Mouse (Mus musculus): Measurements from ENCODE around the gene Klhl5. TPM values are rescaled to one million over a fixed set of nuclear protein-coding genes. Genes with fewer than 3 reads are reported as not detected.
"Not testable (repeated sequence)": the region's sequence is repeated elsewhere in the genome, so short reads cannot be mapped to it uniquely, and the experiment has no call there.

Gene Klhl5
- polyA plus RNA-seq, 1 experiment from 2014 or later = 27.2 TPM

DNA sequence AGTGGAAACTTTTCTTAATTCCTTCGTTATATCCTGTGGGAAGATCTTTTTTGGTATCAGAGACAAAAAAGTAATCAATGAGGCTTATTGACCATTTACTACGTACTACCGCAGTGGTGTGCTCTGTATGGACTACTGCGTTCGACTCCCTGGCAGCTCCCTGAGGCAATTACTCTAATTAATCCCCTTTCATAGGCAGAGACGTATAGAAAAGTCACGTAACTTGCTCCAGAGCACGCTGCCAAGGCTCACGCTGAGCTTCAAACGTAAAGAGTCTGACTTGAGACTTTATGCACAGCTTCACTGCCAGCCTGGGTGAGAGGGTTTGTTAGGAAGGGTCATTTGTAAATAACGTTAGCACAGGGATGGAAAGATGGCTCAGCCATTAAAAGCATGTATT is 7.3 kb upstream of the Klhl5 start:
- no peak overlapping the region for H3K9ac ChIP-seq (replicated peaks)
- H3K36me3 ChIP-seq = no peaks in the 10 kb centered on the region
- no peaks in the 10 kb centered on the region for H3K27me3 ChIP-seq
- no peak for ATAC-seq (ENCODE audit: low FRiP score, low read depth)
- peaks cover 3% of the 10 kb centered on the region; the same call in 1 of the 2 replicates for H3K4me1 ChIP-seq
- no peak overlapping the region for H3K27ac ChIP-seq (replicated peaks)
- H3K4me3 ChIP-seq = no peak overlapping the region
- no peaks in the 10 kb centered on the region for H3K9me3 ChIP-seq
- H3K4me2 ChIP-seq (replicated peaks) = no peak overlapping the region
- 56% methylated on average over 11 of the region's 11 CpGs for WGBS

DNA sequence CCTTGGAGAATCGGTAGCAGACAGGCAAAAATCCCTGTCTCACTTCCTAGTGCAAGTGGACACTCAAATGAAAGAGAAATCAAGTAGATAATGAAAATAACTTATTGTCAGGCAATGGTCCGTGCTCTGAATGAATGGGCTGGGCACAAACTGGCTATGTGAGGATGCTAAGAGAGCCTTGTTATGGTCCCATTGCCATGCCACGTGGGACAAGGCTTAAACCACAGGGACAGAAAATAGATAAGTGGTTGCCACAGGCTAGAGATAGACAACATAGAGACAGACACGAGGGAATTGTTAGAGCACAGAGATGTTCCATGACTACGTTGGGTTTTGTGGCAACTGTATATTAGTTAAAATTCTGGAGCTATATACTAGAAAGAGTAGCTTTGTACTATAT is 6.1 kb upstream of the Klhl5 start:
- Histone ChIP-seq H3K4me3 (no peak overlapping the region), H3K9ac (replicated peaks) (no peak overlapping the region), H3K9me3 (no peaks in the 10 kb centered on the region), H3K27me3 (no peaks in the 10 kb centered on the region), H3K4me2 (replicated peaks) (no peak overlapping the region), H3K4me1 (peaks cover 3% of the 10 kb centered on the region; the same call in 1 of the 2 replicates), H3K27ac (replicated peaks) (no peak overlapping the region), H3K36me3 (no peaks in the 10 kb centered on the region)
- WGBS = 81% methylated on average over 5 of the region's 5 CpGs
- ATAC-seq (ENCODE audit: low FRiP score, low read depth) = no peak

DNA sequence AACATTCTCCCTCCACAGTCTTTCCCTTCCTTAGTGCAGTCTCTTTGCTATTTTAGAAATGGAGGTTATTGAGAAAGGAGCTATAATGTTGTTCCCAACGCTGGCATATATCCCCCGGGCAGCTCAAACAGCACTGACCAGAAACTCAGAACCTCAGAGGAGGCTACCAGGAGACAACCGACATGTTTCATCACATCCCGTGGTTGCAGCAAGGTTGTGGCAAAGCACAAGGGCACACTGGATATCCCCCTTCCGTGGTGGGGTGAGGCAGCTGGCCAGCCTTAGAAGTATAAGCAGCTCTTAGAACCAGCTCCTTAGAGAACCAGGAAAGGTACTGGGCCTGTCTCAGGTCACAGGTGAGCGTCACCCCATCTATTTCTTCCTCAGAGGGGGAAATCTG is 5.7 kb upstream of the Klhl5 start:
- no peak overlapping the region for H3K4me3 ChIP-seq
- peaks cover 3% of the 10 kb centered on the region; the same call in 1 of the 2 replicates for H3K4me1 ChIP-seq
- H3K27ac ChIP-seq (replicated peaks) = no peak overlapping the region
- no peaks in the 10 kb centered on the region for H3K27me3 ChIP-seq
- no peak overlapping the region for H3K9ac ChIP-seq (replicated peaks)
- H3K36me3 ChIP-seq = no peaks in the 10 kb centered on the region
- ATAC-seq (ENCODE audit: low FRiP score, low read depth) = no peak
- H3K9me3 ChIP-seq = no peaks in the 10 kb centered on the region
- H3K4me2 ChIP-seq (replicated peaks) = no peak overlapping the region
- 91% methylated on average over 6 of the region's 6 CpGs for WGBS

DNA sequence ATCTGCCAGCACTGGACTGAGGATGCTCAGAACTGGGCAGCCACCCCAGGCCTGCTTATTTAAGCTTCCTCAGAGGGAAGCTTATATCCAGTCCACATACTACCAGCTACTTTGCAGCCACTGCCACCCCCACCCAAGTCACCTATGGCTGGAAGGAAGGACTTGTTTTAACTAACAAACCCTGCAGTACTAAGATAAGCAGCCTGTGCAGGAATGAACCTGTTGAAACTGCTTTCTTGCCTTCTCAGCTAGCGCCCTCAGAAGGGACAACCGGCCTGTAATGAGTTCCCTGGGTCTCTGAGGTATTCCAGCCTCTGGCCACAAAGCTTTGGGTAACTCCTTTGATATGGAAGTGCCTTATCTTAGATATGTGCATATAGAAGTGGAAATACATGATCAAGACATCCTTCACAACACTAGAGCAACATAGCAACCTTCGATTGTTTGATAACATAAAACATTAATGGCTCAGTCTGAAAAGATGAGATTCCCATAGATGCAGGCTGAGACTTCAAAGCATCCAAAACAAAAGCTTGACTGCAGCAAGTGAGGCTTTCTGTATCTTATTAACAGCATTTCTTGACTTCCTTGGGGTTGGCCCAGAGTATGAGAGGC is 5.2 kb upstream of the Klhl5 start:
- Histone ChIP-seq H3K36me3 (no peaks in the 10 kb centered on the region), H3K4me3 (no peak overlapping the region), H3K9ac (replicated peaks) (no peak overlapping the region), H3K4me1 (peaks cover 3% of the 10 kb centered on the region; the same call in 1 of the 2 replicates), H3K27ac (replicated peaks) (no peak overlapping the region), H3K4me2 (replicated peaks) (no peak overlapping the region), H3K9me3 (no peaks in the 10 kb centered on the region), H3K27me3 (no peaks in the 10 kb centered on the region)
- no peak for ATAC-seq (ENCODE audit: low FRiP score, low read depth)
- WGBS = 77% methylated on average over 3 of the region's 3 CpGs

DNA sequence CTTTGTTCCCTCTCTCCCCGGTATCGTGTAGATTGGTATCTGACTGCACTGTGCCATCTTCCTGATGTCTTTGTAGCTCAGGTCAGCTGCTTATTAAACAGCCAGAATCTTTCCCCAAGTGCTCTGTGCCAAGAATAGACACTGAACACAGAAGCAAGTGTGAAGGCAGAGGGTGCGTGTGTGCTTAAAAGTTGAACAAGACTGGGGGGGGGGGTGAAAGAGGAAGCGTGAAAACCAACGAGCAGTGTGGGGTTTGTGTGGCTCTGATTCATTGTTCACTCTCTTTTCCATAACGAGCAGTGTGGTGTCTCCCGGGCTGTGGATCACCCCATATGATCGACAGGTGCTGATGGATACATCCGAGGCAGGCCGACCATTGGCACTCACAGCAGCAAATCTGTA is 4.7 kb upstream of the Klhl5 start:
- no peaks in the 10 kb centered on the region for H3K27me3 ChIP-seq
- H3K9ac ChIP-seq (replicated peaks) = no peak overlapping the region
- H3K4me1 ChIP-seq = peaks cover 3% of the 10 kb centered on the region; the same call in 1 of the 2 replicates
- H3K9me3 ChIP-seq = no peaks in the 10 kb centered on the region
- no peak overlapping the region for H3K4me2 ChIP-seq (replicated peaks)
- H3K4me3 ChIP-seq = no peak overlapping the region
- H3K27ac ChIP-seq (replicated peaks) = no peak overlapping the region
- H3K36me3 ChIP-seq = no peaks in the 10 kb centered on the region
- no peak for ATAC-seq (ENCODE audit: low FRiP score, low read depth)
- WGBS = 77% methylated on average over 10 of the region's 10 CpGs

- no peaks in the 10 kb centered on the region for H3K36me3 ChIP-seq
- H3K27me3 ChIP-seq = no peaks in the 10 kb centered on the region
- H3K4me2 ChIP-seq (replicated peaks) = peak overlapping the region; percentile 77
- H3K27ac ChIP-seq (replicated peaks) = peak overlapping the region; percentile 50; the same call in 1 of the 2 replicates
- peak overlapping the region; percentile 89 for H3K4me3 ChIP-seq
- H3K4me1 ChIP-seq = peaks cover 6% of the 10 kb centered on the region; the same call in 1 of the 2 replicates
- no peak for ATAC-seq (ENCODE audit: low FRiP score, low read depth)
- WGBS = 5% methylated on average over 26 of the region's 42 CpGs
- H3K9ac ChIP-seq (replicated peaks) = peak overlapping the region; percentile 84
- no peaks in the 10 kb centered on the region for H3K9me3 ChIP-seq
Observed at GRCm38 (mm10) chr5:65107773-65108432, 564 bp downstream of the Klhl5 start.

DNA sequence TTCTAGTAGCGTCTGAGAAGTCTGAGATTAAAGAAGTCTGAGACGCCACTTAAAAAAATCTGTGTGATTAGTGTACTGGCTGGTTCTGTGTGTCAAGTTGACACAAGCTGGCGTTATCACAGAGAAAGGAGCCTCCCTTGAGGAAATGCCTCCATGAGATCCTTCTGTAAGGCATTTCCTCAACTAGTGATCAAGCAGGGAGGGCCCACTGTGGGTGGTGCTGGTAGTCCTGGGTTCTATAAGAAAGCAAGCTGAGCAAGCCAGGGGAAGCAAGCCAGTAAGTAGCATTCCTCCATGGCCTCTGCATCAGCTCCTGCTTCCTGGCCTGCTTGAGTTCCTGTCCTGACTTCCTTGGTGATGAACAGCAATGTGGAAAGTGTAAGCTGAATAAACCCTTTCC is 4.9 kb downstream of the Klhl5 start:
- ATAC-seq (ENCODE audit: low FRiP score, low read depth); H3K9me3 ChIP-seq; H3K4me2 ChIP-seq (replicated peaks); H3K9ac ChIP-seq (replicated peaks); H3K27me3 ChIP-seq; H3K36me3 ChIP-seq; H3K4me3 ChIP-seq; H3K27ac ChIP-seq (replicated peaks); H3K4me1 ChIP-seq: not testable (repeated sequence)
- 71% methylated on average over 3 of the region's 3 CpGs for WGBS

- Histone ChIP-seq H3K9me3 (no peaks in the 10 kb centered on the region), H3K4me3 (no peak overlapping the region), H3K4me2 (replicated peaks) (no peak overlapping the region), H3K27ac (replicated peaks) (no peak overlapping the region), H3K27me3 (no peaks in the 10 kb centered on the region), H3K9ac (replicated peaks) (no peak overlapping the region), H3K36me3 (no peaks in the 10 kb centered on the region; the same call in 1 of the 2 replicates), H3K4me1 (0 out of 2 replicates have a peak, but pooled peaks cover under 1% of the 10 kb centered on the region)
- WGBS = 96% methylated on average over 6 of the region's 6 CpGs
- no peak for ATAC-seq (ENCODE audit: low FRiP score, low read depth)
Observed at GRCm38 (mm10) chr5:65113323-65113722, 6.0 kb downstream of the Klhl5 start.

DNA sequence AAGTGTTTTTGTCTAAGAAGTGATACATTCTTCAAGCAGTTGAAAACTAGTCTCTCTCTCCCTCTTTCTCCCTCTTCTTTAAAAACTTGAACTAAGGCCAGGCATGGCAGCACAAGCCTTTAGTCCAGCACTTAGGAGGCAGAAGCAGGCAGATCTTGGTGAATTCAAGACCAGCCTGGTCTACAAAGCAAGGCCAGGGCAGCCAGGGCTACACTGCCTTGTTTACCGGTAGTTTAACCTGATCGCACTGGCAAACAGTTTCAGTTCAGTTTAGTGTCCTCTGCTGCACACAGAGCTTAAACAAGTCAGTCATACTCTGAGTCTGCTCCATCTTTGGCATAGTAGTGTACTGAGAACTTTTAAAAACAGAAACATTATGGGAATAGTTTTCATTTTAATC is 9.4 kb downstream of the Klhl5 start:
- H3K9ac ChIP-seq (replicated peaks) = no peak overlapping the region
- no peak overlapping the region for H3K27ac ChIP-seq (replicated peaks)
- no peak overlapping the region for H3K4me2 ChIP-seq (replicated peaks)
- ATAC-seq (ENCODE audit: low FRiP score, low read depth) = no peak
- no peaks in the 10 kb centered on the region for H3K27me3 ChIP-seq
- WGBS = 95% methylated on average over 2 of the region's 2 CpGs
- no peaks in the 10 kb centered on the region; the same call in 1 of the 2 replicates for H3K36me3 ChIP-seq
- no peak overlapping the region for H3K4me3 ChIP-seq
- no peaks in the 10 kb centered on the region for H3K4me1 ChIP-seq
- H3K9me3 ChIP-seq = no peaks in the 10 kb centered on the region

DNA sequence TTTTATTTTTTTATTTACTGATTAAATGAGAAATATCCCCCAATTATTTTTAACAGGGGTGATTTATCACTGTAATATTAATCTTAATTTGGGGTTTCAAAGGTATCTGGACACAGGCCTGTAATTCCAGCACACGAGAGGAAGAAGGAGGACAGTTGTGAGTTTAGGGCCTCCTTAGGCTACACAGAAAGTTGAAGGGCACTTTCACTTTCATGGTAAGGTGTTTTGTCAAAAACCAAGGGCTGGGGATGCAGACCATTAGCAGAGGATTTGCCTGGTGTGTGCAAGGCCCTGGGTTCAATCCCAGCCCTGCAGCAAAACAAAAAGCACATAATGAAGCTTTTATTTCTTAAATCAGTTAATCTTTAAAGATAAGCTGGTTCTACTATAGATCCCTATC is 12.2 kb downstream of the Klhl5 start:
- Histone ChIP-seq H3K27ac (replicated peaks) (no peak overlapping the region), H3K9me3 (no peaks in the 10 kb centered on the region), H3K9ac (replicated peaks) (no peak overlapping the region), H3K4me2 (replicated peaks) (no peak overlapping the region), H3K4me1 (no peaks in the 10 kb centered on the region), H3K4me3 (no peak overlapping the region), H3K27me3 (no peaks in the 10 kb centered on the region), H3K36me3 (no peaks in the 10 kb centered on the region; the same call in 1 of the 2 replicates)
- no peak for ATAC-seq (ENCODE audit: low FRiP score, low read depth)
- 97% methylated on average over 1 of the region's 1 CpGs for WGBS

GRCm38 (mm10) chr5:65119918-65120317 is 12.6 kb downstream of the Klhl5 start:
- ATAC-seq (ENCODE audit: low FRiP score, low read depth) = no peak
- H3K9ac ChIP-seq (replicated peaks) = no peak overlapping the region
- H3K27ac ChIP-seq (replicated peaks) = no peak overlapping the region
- H3K36me3 ChIP-seq = no peaks in the 10 kb centered on the region; the same call in 1 of the 2 replicates
- H3K4me1 ChIP-seq = no peaks in the 10 kb centered on the region
- H3K27me3 ChIP-seq = no peaks in the 10 kb centered on the region
- no peak overlapping the region for H3K4me3 ChIP-seq
- WGBS = 72% methylated on average over 3 of the region's 3 CpGs
- no peak overlapping the region for H3K4me2 ChIP-seq (replicated peaks)
- H3K9me3 ChIP-seq = no peaks in the 10 kb centered on the region

DNA sequence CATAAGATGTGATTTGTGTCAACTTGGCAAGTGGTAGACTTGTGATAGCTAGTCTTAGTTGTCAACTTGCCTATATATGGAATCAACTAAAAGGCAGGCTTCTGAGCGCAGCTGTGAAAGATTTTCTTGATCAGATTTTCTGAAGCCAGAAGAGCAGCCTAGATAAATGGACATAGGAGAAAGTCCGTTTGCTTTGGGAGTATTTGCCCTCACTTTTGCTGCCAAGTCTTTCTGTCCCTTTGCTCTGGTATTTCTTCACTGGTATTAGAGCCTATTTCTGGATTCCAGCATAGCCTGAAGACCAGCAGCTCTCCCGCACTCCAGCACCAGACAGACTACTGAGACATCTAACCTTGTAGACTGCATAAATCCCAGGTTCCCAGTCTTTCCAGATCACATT is 15.3 kb downstream of the Klhl5 start:
- Histone ChIP-seq H3K9ac (replicated peaks) (no peak overlapping the region), H3K27me3 (no peaks in the 10 kb centered on the region), H3K36me3 (no peaks in the 10 kb centered on the region), H3K27ac (replicated peaks) (no peak overlapping the region), H3K4me3 (no peak overlapping the region), H3K9me3 (no peaks in the 10 kb centered on the region), H3K4me1 (no peaks in the 10 kb centered on the region), H3K4me2 (replicated peaks) (no peak overlapping the region)
- WGBS = 92% methylated on average over 3 of the region's 3 CpGs
- ATAC-seq (ENCODE audit: low FRiP score, low read depth) = no peak
